Mouse (Mus musculus) heart, embryonic 15.5 days (tissue): ENCODE data around the gene D16Ertd472e. TPM values are rescaled to one million over a fixed set of nuclear protein-coding genes. Genes with fewer than 3 reads are reported as not detected.
A peak's percentile ranks its signal among the peaks of the same experiment; 100 is the strongest.

Experiments used
- ATAC-seq: fragments of 200-750 bp; cut with Nextera tagmentation; replicated peaks from 2 replicates; pipeline ENCODE4 v1.8.0; 2017; ENCODE audit warnings: low read depth, moderate TSS enrichment; ENCODE audit not compliant: insufficient number of reproducible peaks, insufficient read depth, low FRiP score
- H3K27ac ChIP-seq: fragments of 300-500 bp; sonication (generic); 2 replicates; pipeline ENCODE4 v1.5.1; 2015; ENCODE audit warnings: mild to moderate bottlenecking, inconsistent platforms
- H3K27me3 ChIP-seq: fragments of 300-500 bp; sonication (generic); 2 replicates; pipeline ENCODE4 v1.6.1; 2015; ENCODE audit warnings: inconsistent platforms
- H3K36me3 ChIP-seq: fragments of 300-500 bp; sonication (generic); 2 replicates; pipeline ENCODE4 v1.6.1; 2015; ENCODE audit warnings: mild to moderate bottlenecking, inconsistent platforms
- H3K4me1 ChIP-seq: fragments of 300-500 bp; sonication (generic); replicated peaks from 2 replicates; pipeline ENCODE4 v1.6.1; 2015; ENCODE audit warnings: inconsistent platforms
- H3K4me2 ChIP-seq: fragments of 300-500 bp; sonication (generic); 2 replicates; pipeline ENCODE4 v1.6.1; 2015; ENCODE audit warnings: inconsistent platforms, mild to moderate bottlenecking, moderate library complexity
- H3K4me3 ChIP-seq: fragments of 300-500 bp; sonication (generic); 2 replicates; pipeline ENCODE4 v1.5.1; 2015; ENCODE audit warnings: mild to moderate bottlenecking, inconsistent platforms
- H3K9ac ChIP-seq: fragments of 300-500 bp; sonication (generic); 2 replicates; pipeline ENCODE4 v1.6.1; 2015; ENCODE audit warnings: mild to moderate bottlenecking, inconsistent platforms
- H3K9me3 ChIP-seq: fragments of 300-500 bp; sonication (generic); replicated peaks from 2 replicates; pipeline ENCODE4 v1.6.1; 2016; ENCODE audit warnings: inconsistent platforms
- WGBS: fragments of 180-500 bp; shearing (Covaris S2); methylation state at CpG from one replicate; pipeline ENCODE4 v1.1.7; 2015; ENCODE audit warnings: mixed read lengths; 5-methylcytosine and 5-hydroxymethylcytosine counted together
- polyA plus RNA-seq: library from polyadenylated mRNA; unstranded; fragments of >200 nt; fragmentation: Nextera tagmentation; extraction: Ambion mirVana; gene quantifications from 2 replicates; pipeline ENCODE4 v1.2.1, GENCODE M21; 2015

Gene D16Ertd472e
- polyA plus RNA-seq, 1 experiment from 2014 or later: 7.1 TPM

DNA sequence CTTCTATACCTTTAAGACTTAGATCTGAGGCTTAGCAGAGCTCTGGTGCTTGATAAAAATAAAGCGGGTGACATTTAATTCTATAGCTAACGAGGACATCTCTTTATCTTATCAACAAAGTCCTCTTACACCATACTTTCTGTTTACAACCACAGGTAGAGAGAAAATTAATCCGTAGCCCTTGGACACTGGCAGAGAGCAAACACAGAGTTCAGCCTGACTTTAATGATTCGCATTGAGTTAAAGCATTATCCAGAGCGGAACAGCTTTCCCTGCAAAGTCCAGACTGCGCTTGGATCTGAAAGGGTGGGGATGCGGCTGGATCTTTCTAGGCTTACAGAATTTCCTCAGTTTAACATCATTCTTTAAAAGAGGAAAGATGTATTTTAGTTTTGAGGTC, 10.1 kb upstream of the D16Ertd472e start:
- Histone ChIP-seq H3K4me1 (no peaks in the 10 kb centered on the region; the same call in 1 of the 2 replicates), H3K36me3 (no peaks in the 10 kb centered on the region)

DNA sequence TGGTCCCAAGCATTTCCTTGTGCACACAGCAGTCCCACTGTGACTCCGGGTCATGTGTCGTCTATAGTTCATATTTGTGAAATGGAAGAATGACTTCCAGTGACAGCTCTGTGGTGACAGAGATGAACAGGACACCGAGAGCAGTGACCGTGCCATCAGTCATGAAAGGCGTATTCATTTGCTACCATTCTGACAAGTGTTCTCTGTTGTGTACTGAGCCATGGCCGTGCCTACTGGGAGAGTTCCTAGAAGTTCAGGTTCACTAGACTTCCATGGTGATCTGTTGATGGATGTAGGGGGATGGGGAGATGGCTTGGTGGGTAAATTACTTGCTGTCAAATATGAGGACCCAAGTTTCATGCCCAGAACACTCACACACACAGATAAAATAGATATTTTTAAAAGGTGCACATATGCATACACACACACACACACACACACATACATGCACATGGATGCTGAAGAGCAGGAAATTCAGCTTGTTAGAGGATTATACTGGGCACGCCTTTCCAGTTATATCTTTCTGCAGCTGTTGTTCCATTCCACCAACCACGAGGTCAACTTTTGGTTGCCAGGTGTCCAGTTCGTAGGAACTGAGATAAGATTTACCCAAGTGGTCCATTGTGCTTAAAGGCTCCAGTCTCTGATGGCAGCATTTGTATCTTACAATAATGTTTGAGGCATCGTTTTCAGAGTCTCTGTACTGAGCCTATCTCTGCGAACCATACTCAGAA, 9.3 kb upstream of the D16Ertd472e start:
- Histone ChIP-seq H3K36me3 (no peaks in the 10 kb centered on the region), H3K4me1 (no peaks in the 10 kb centered on the region; the same call in 1 of the 2 replicates), H3K9me3 (no peaks in the 10 kb centered on the region), H3K4me2 (no peak overlapping the region), H3K4me3 (no peak overlapping the region), H3K27ac (no peak overlapping the region), H3K27me3 (no peaks in the 10 kb centered on the region), H3K9ac (no peak overlapping the region)
- ATAC-seq: no peak
- 68% methylated on average over 11 of the region's 11 CpGs for WGBS

More for the DNA sequence above, 10.1 kb upstream of the D16Ertd472e start:
- H3K27ac ChIP-seq: no peak overlapping the region
- H3K4me3 ChIP-seq: no peak overlapping the region
- no peak overlapping the region for H3K9ac ChIP-seq
- 59% methylated on average over 7 of the region's 7 CpGs for WGBS
- no peaks in the 10 kb centered on the region for H3K27me3 ChIP-seq
- ATAC-seq: no peak
- H3K9me3 ChIP-seq: no peaks in the 10 kb centered on the region
- no peak overlapping the region for H3K4me2 ChIP-seq

DNA sequence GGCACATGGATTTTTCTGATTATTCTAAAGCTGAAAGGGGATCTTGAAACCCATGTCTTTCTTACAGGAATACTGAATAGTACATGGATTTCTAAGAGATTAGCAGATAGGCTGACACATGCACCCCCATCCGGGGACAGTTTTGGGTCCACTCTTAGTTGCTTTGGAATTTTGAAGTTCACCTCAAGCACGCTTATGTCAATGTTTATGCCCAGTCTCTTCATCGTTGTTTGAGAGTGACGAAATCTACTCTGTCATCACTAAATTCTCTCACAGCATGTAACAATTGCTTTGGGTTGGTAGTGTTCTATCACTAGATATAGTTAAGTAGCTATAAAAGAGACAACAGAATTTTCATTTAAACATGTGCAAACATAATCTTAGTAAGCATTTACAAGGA, 8.7 kb upstream of the D16Ertd472e start:
- Histone ChIP-seq H3K4me1 (no peaks in the 10 kb centered on the region; the same call in 1 of the 2 replicates), H3K9me3 (no peaks in the 10 kb centered on the region), H3K4me2 (no peak overlapping the region), H3K4me3 (no peak overlapping the region), H3K27ac (no peak overlapping the region), H3K27me3 (no peaks in the 10 kb centered on the region), H3K9ac (no peak overlapping the region), H3K36me3 (no peaks in the 10 kb centered on the region)
- ATAC-seq: no peak
- 57% methylated on average over 4 of the region's 4 CpGs for WGBS

DNA sequence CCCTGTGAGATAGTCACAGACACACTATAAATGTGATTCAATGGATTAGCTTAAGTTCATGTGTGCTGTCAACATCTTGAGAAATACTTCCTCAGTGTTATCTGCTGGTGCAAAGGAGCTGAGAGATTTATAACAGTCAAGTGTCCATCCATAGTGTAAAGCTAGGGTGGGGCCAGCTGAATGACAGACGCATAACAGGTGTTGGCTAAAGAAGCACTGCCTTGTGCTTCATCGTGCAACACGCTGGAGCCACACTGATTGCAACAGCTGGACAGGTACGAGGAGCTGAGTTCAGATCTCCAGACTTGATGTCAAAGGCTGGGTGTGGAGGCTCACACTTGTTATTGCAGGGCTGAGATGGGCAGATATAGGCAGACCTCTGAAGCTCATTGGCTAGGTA, 7.5 kb upstream of the D16Ertd472e start:
- no peak for ATAC-seq
- Histone ChIP-seq H3K27me3 (no peaks in the 10 kb centered on the region), H3K4me3 (no peak overlapping the region), H3K36me3 (no peaks in the 10 kb centered on the region), H3K4me1 (no peaks in the 10 kb centered on the region; the same call in 1 of the 2 replicates), H3K9ac (no peak overlapping the region), H3K4me2 (no peak overlapping the region), H3K27ac (no peak overlapping the region), H3K9me3 (no peaks in the 10 kb centered on the region)
- 76% methylated on average over 4 of the region's 4 CpGs for WGBS

DNA sequence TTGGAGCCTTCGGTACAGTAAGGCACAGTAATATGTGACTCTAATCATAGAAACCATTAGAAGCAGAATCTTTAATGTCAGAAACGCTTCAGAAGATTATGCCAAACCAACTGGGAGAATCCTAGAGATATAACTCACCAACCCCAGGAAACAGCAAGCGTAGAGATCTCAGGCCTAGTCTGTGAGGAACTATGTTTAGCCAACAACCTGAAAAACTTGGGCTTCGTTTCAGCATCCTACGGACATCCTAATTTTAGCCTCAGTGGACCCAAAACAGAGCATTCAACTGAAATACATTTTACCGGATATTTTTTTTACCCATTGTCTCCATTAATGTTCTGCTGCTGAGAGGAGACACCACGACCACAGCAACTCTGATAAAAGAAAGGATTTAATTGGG, 3.9 kb upstream of the D16Ertd472e start:
- no peak for ATAC-seq
- H3K9ac ChIP-seq: no peak overlapping the region
- no peak overlapping the region for H3K4me3 ChIP-seq
- H3K27me3 ChIP-seq: no peaks in the 10 kb centered on the region
- peaks cover 6% of the 10 kb centered on the region for H3K4me1 ChIP-seq
- no peaks in the 10 kb centered on the region for H3K9me3 ChIP-seq
- H3K27ac ChIP-seq: no peak overlapping the region
- no peaks in the 10 kb centered on the region for H3K36me3 ChIP-seq
- WGBS: 89% methylated on average over 7 of the region's 7 CpGs
- H3K4me2 ChIP-seq: no peak overlapping the region

DNA sequence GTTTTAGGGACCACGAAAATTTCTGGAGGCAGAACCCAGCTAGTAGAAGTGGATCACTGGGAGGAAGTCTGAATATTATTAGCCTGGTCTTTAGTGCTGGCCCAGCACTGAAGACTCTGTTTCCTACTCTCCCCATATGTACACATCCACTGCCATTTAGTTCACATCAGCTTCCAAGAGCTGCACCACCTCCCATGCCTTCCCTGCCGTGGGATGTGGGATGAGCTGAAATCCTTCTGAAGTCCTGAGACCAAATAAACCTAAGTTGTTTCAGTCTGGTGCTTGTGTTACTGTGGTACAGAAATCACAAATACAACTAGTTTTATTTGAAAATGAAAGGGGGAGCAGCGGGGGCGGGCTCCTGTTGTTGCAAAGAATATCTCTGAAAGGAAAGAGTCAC, 2.9 kb upstream of the D16Ertd472e start:
- no peaks in the 10 kb centered on the region for H3K36me3 ChIP-seq
- H3K4me2 ChIP-seq: no peak overlapping the region
- no peaks in the 10 kb centered on the region for H3K9me3 ChIP-seq
- H3K4me3 ChIP-seq: no peak overlapping the region
- WGBS: 87% methylated on average over 4 of the region's 4 CpGs
- ATAC-seq: no peak
- H3K27ac ChIP-seq: no peak overlapping the region
- no peaks in the 10 kb centered on the region for H3K27me3 ChIP-seq
- H3K4me1 ChIP-seq: peaks cover 7% of the 10 kb centered on the region
- no peak overlapping the region for H3K9ac ChIP-seq

DNA sequence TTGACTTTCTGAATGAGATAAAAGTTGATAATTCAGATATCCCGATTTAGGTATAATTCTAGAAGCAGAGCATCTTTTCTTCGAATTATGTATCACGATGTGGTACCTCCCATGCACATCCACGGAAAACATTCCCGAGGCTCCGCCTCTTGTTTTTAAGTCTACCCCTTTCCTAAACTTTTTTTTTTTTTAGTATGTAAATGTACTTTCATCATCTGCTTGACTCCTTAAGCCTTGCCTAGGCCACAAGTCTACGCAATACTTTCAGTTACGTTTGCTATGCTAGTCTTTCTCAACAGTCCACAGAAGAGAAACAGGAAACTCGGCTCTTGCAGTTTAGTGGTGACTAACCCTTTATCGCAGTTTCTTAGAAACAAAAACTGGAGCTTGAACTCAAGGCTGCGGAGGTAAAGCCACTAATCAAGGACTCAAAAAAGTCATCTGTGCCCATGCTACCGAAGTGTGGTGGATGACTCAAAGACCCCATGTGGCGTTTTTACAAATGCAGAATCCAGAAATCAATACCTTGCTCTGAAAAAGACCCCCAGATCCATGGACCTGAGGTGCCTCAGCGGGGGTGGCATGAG, 670 bp upstream of the D16Ertd472e start:
- 19% methylated on average over 14 of the region's 14 CpGs for WGBS
- Histone ChIP-seq H3K27me3 (no peaks in the 10 kb centered on the region), H3K4me1 (peaks cover 10% of the 10 kb centered on the region), H3K9ac (peak overlapping the region; percentile 78), H3K27ac (peak overlapping the region; percentile 84), H3K4me3 (peak overlapping the region; percentile 77), H3K9me3 (no peaks in the 10 kb centered on the region), H3K4me2 (peak overlapping the region; percentile 87), H3K36me3 (no peaks in the 10 kb centered on the region)
- ATAC-seq: no peak

DNA sequence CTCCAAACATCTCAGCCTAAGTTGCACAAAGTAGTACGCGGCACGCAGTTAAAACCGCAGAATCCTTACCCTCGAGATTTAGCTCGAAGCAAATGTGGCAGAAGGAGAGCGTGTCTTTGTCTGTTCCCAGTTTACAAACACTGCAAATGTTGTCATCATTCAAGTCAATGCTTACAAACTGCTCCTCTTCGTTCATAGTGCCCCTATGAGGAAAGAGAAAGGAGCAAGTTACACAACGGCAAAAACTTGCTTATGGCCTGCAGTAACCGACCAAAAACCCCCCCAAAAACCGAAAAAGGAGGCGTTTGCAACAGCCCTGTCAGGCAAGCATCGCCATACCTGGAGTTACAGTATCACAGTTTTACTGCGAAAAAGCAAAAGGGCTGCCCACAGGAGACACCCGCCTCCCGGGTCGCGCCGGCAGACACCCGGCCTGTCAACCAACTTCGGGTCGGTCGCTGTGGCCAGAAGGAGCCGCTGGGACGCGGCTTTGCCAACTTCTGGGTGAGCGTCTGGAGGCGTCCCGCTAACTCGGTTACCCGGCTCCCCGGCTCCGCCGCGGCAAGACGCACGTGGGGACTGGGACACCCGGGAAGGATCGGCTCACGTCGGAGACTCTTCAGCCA, 543 bp downstream of the D16Ertd472e start:
- H3K9ac ChIP-seq: peak overlapping the region; percentile 78
- H3K27me3 ChIP-seq: no peaks in the 10 kb centered on the region
- peak overlapping the region; percentile 77 for H3K4me3 ChIP-seq
- peak overlapping the region; percentile 84 for H3K27ac ChIP-seq
- H3K36me3 ChIP-seq: no peaks in the 10 kb centered on the region
- peak overlapping the region; percentile 87 for H3K4me2 ChIP-seq
- 0% methylated on average over 41 of the region's 41 CpGs for whole genome bisulfite sequencing
- no peaks in the 10 kb centered on the region for H3K9me3 ChIP-seq
- H3K4me1 ChIP-seq: peaks cover 10% of the 10 kb centered on the region
- ATAC-seq: no peak; the same call in none of the 2 replicates

DNA sequence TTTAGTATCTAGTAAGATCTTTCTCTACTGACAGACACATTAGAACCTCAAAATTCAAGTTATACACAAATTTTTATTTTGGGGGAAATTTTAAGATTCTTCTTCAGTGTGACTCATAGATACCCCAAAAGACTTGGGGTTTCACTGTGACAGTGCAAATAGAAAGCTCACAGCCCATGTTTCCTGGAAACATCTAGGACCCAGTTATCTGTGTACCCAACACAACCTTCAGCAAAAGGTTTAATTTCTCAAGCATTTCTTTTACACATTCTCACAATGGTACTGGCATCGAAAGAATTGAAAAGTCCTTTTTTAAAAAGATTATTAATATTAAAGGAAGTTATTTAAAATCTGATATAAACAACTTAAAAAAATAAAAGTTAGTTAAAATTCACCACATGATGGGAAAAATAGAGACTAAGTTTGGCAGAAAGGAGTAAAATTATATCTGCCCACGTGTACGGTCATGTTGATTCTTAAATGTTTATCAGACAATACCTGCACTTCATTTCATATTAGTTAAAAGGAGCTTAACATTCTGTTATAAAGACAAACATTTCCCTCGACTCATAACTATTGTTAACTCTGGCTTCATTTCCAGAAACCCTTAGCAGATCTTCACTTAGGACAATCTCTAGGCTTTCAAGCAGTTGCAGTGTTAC, 1.2 kb downstream of the D16Ertd472e start:
- Histone ChIP-seq H3K9ac (peak overlapping the region; percentile 78), H3K4me3 (peak overlapping the region; percentile 77), H3K4me2 (peak overlapping the region; percentile 87), H3K4me1 (peaks cover 10% of the 10 kb centered on the region), H3K27ac (peak overlapping the region; percentile 84), H3K9me3 (no peaks in the 10 kb centered on the region), H3K36me3 (no peaks in the 10 kb centered on the region), H3K27me3 (no peaks in the 10 kb centered on the region)
- ATAC-seq: no peak
- 33% methylated on average over 4 of the region's 4 CpGs for WGBS

DNA sequence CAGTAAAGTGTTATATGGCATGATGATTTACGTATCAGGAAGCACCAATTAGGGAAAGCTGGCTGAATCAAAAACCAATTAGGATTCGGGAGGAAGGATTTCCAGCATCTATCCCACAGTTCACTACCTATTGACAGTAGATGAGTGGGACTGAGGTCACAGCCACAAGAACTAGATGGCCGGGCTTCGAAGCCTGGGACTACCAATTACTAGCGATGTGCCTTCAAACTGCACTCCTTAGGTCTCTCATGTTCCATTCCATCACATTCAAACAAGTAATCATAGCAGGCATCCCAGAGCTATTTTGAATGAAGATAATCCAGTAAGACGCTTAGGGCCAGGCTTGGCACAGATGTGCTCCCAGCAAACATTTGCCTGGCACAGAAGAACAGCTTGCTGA, 2.3 kb downstream of the D16Ertd472e start:
- no peak overlapping the region for H3K9ac ChIP-seq
- H3K36me3 ChIP-seq: no peaks in the 10 kb centered on the region
- H3K4me2 ChIP-seq: peak overlapping the region; percentile 37
- H3K27ac ChIP-seq: no peak overlapping the region
- no peak for ATAC-seq
- WGBS: 77% methylated on average over 6 of the region's 6 CpGs
- 0 out of 2 replicates have a peak overlapping the region, but pooled peaks have one; percentile 1 for H3K4me3 ChIP-seq
- no peaks in the 10 kb centered on the region for H3K27me3 ChIP-seq
- H3K4me1 ChIP-seq: peaks cover 10% of the 10 kb centered on the region
- no peaks in the 10 kb centered on the region for H3K9me3 ChIP-seq

DNA sequence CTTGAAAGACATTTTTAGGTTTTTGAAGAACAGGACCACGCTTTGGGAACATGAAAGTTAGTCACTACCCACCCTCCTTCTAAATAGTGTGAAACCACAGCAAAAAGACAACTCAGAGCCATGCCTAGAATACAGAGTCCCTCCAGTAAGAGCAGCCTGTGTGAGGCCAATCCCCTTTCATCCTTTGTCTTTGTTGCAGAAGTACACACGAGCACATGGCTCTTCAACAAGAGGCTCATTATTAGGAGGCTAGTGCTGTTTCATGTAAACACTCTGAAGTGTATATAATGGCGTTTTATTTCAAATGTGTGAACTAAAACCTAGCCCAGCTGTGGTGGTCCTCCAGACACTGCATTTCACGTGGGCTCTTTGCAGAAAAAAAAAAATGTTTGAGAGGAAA, 3.5 kb downstream of the D16Ertd472e start:
- ATAC-seq: no peak
- 61% methylated on average over 4 of the region's 4 CpGs for WGBS
- H3K4me1 ChIP-seq: peaks cover 10% of the 10 kb centered on the region
- H3K9me3 ChIP-seq: no peaks in the 10 kb centered on the region
- no peak overlapping the region for H3K27ac ChIP-seq
- no peak overlapping the region for H3K4me3 ChIP-seq
- no peaks in the 10 kb centered on the region for H3K27me3 ChIP-seq
- H3K36me3 ChIP-seq: no peaks in the 10 kb centered on the region
- no peak overlapping the region for H3K4me2 ChIP-seq
- H3K9ac ChIP-seq: no peak overlapping the region
